Mouse (Mus musculus) B cell, adult 2 months (primary cell): ENCODE results near the gene Runx2.

ENCODE experiments used
- DNase-seq, 2 experiments: peaks; one replicate each; pipeline ENCODE4 v3.0.0; 2022

Runx2 gene

DNA sequence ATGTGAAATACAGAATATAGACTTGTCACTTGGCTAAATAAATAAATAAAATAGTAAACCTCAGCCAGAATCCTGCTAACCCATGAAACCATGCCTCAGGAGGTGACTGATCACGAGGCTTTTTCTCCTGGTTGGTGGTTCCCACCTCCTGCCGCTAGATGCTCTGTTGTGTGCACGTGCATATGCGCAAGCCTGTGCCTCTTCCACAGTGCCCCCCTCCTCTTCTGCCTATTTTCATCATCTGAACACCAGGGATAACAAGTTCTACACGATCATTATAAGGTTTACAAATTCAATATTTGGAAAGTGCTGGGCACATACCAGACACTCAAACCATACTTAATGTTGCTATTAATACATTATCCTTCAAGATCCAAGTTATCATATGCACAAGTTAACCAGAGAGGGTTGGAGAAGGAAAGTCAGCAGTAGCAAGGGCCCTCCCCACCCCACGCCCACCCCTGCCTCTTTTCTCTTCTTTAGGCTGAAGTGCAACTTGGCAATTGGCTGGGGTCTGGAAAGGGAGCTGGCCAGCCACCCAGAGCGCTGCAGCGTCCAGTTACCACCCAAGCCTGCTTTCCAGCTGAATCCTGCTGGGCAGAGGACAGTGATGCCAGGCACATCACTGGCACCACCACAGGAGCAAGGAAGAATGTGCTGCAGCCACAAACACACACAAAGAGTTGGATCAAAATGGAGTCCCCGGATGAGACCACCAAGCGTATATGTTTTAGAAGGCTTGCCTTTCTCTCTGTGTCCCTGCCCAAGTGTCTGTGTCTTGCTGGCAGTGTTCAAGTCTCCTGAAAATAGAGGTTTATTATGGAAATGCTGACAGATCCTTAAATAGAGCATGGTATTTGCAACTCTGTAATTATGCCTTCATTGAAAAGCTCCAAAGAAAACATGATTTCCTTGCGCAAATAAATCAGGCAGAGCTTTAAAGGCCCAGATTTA lies 294.2 kb downstream of the Runx2 start:
- DNase-seq = no peak

DNA sequence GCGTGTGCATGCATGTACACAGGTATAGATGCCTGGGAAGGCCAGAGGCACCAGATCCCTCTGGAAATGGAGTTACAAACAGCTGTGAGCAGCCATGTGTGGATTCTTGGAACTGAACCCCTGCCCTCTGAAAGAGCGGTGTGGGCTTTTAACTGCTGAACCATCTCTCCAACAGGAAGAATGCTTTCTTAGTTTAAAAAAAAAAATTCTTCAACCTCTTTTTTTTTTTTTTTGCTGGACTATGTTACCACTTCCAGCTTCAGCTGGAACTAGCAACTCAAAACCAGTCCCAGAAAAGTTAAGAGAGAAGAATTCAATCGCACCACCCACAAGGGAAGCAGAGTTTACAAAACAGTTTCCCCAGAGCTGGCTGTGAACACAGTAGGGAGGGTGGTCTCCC lies 295.2 kb downstream of the Runx2 start:
- DNase-seq = no peak

- no peak for DNase-seq
Measured at GRCm38 (mm10) chr17:44518156-44518555, 296.4 kb downstream of the Runx2 start.

- DNase-seq = no peak
Measured at GRCm38 (mm10) chr17:44508198-44508715, 306.3 kb downstream of the Runx2 start.

- no peak for DNase-seq
Measured at GRCm38 (mm10) chr17:44507741-44508140, 306.9 kb downstream of the Runx2 start.

GRCm38 (mm10) chr17:44506524-44506923 lies 308.1 kb downstream of the Runx2 start:
- DNase-seq = no peak

- no peak for DNase-seq
Measured at GRCm38 (mm10) chr17:44504794-44505317, 309.7 kb downstream of the Runx2 start.

DNA sequence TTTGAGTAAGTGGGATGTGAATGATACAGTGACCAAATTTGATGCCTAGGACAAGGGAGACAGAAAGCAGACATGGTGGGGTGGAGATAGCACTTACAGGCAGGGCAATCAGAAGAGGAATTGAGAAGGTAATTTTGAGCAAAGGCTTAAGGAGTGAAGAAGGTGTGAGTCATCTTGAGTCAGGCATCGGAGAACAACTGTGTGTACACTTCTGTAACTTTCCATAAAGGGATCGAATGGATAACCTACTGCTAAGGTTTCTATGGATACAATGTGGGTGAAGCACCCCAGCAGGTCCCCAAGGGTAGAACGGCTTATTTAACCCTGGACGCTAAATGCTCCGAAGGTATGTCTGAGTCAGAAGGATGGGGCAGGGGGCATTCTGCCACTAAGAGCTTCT lies 312.4 kb downstream of the Runx2 start:
- DNase-seq = no peak

DNA sequence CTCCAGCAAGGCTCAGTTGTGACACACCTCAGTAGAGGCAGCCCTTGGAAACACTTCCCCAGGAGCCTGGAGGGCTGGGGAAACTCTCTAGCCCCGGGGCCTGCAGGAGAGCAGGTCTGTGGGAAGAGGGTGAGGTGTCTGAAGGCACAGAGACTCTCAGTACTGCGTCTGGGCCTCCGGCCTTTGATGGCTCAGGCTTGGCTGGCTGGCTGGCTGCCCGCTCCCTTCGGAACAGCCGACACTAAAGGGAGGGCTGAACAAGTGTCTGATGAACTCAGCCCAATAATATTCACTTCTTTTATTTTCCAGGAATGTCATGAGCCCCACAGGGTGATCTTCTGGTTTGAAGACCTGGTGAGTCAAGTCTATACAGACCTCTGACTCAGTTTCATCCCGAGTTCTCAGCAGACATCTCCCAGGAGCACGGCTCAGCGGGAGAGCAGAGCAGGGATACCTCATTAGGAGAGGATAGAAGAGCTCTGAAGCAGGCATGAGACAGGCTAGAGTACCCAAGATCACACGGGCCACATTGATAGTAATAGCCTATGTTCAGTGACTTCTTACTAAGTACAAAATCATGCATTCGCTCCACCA lies 314.2 kb downstream of the Runx2 start:
- DNase-seq = no peak

DNA sequence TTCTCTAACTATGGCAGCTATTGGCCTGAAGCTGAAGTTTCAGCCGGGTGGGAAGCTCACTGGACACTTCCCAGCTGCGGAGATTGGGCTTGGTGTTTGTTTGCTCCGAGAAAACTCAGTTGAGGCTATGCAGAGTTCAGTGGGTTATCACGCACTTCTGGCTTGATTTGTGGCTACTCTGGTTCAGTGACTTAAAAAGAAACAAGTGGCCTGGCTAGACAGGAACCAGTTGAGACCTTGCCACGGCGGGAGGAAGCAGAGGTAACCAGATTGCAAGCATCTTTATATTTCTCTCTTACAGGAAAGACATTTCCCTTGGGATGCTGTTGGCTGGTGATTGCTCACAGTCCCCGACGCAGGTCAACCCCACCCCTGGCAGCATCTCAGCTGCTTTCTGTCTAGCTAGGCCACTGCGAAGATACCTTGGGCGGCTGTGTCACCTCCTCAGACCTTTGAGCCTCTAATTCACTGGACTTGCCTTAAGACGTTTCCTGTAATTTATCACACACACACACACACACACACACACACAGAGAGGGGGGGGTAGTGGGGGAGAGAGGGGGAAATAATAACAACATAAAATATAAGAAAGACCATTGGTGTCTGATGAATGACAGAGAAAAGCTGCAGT lies 324.3 kb downstream of the Runx2 start:
- DNase-seq = no peak

DNA sequence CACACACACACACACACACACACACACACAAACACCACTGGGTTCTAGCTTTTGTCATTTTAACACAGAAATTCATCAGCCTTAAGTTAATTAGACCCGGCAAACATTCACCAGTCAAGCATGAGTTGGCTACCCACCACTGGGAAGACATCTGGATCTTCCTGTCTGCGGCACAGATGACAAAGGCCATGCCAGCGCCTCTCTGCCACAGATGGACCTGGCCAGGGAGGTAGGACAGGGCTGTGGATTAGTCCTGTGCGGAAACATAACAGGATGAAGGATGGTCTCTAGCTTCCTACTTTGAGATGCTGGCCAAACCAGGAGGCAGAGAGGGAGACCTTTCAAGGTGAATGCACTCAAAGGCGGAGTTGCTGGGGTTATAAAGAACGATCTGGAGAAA lies 325.3 kb downstream of the Runx2 start:
- DNase-seq = no peak

DNA sequence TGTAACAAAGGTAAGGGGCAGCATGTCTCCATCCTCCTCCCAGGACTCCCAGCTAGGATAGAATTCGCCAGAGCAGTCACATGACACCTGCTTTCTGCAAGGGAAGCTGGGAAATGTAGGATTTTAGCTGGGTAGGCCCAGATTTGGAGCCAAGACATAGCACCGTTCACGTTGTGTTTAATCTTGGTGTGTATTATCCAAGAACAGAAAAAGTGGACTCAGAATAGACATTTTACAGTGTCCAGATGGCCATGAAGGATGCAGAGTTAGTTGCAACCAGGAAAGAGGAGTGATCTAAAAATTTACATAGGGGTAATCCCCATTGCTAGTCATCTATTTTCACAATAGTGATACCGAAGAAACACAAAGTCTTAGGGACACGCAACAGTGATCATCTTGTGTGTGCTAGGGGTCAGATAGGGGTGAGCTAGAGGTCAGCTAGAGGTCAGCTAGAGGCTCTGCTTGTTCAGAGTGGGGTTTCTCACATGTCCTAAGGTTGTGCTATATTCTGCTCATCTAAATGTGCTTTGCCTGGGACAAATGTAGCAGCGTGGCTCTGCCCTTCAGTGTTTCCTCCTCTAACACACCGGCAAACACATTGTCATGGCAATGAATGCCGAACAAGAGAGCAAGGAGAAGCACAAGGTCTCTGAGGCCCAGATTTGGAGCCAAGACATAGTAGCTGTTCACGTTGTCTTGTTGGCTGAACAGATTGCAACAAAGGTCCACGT lies 326.9 kb downstream of the Runx2 start:
- no peak for DNase-seq

GRCm38 (mm10) chr17:44485337-44485736 lies 329.3 kb downstream of the Runx2 start:
- DNase-seq = no peak

DNA sequence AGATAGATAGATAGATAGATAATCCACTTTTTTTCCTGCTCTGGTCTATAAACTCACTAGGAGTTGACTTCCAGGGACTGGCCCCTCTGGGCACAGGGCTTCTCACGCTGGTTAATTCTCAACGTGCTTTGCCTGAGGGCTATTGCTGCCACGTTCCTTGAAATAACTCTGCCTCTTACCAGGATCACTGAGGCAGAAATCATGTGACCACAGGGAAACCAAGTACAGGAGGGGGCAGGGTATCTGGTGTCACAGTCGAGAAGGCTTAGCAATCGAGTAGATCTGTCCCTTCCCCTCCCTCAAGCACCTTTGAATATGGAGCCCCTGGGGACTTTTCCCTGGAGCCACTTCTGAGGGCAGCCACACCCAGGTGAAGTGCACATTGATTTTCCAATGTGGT lies 334.7 kb downstream of the Runx2 start:
- DNase-seq = no peak

DNA sequence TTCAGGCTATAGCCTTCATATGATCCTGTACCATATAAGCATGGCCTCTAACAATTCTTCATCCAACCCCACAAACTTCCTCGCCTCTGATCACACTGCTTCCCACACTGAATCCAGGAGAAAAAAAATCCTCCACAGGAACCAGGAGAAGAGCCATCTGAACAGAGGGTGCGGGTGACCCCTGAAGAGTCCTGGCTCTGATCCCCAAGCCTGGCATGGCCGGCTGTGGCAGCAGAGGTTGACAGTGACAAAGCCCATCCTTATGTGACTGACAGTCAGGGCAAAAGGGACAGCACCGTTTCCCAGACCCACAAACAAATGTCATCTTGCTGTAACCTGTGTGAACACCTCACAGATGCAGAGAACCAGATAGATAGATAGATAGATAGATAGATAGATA lies 335.1 kb downstream of the Runx2 start:
- DNase-seq = no peak

GRCm38 (mm10) chr17:44475910-44476309 lies 338.7 kb downstream of the Runx2 start:
- DNase-seq = no peak

DNA sequence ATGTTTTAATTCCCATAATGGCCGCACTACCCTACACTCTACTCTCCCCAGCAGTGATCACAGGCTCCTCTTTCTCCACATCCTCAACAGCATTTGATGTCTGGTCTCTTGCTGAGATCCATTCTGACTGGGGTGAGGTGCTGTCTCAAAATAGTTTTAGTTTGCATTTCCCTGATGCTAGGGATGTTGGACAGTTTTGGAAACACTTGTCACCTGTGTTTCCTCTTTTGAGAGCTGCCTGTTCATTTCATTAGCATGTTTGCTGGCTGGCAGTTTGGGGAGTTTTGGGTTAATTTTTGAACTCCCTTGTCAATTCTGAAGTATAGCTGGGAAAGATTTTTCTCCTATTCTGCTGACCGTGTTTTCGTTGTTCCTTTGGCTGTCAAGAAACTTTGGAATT lies 340.3 kb downstream of the Runx2 start:
- DNase-seq = no peak

GRCm38 (mm10) chr17:44472695-44473094 lies 341.9 kb downstream of the Runx2 start:
- DNase-seq = no peak

DNA sequence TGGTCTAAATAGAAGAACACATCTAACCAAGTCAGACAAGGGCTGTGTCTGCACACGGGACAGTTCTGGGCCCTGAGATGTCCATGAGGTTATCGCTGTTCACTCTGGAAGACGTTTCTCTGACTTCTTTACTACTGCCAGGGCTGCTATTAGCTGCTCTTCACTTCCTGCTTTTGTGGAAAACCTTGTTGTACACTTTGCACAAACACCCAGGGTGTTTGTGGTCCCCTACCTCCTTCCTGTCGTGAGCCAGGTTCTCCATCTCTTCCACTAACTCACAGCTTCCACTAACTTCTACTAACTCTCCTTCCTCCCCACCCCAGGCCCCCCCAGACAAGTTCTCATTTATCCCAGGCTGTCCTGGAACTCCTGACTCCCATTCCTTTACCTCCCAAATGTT lies 350.9 kb downstream of the Runx2 start:
- DNase-seq = no peak

- no peak for DNase-seq
Measured at GRCm38 (mm10) chr17:44460156-44460555, 354.4 kb downstream of the Runx2 start.

- DNase-seq = no peak
Measured at GRCm38 (mm10) chr17:44459029-44459428, 355.6 kb downstream of the Runx2 start.

- no peak for DNase-seq
Measured at GRCm38 (mm10) chr17:44456696-44457095, 357.9 kb downstream of the Runx2 start.
